ENCODE assay signal across 12 mouse cellular contexts in genomic region chr3:68574097-68574496, GRCm38 (mm10).
DNase-seq lines count a peak whose midpoint lies in the region; ATAC-seq and TF ChIP-seq lines count a peak whose summit lies in the region.
"Had no signal": no experiment of that assay in that cellular context is flagged by ENCODE, and none has a peak within 500 bp of the region (broad histone marks: within the 10 kb centered on the region; RNA-seq: fewer than 3 reads in every experiment).

No protein-coding gene starts in this region.

- 35% methylated on average over 8 of the region's 8 CpGs for WGBS in kidney, embryonic 15.5 days
- 18% methylated on average over 5 of the region's 8 CpGs for WGBS in forebrain, embryonic 16.5 days
- 36% methylated on average over 5 of the region's 8 CpGs for WGBS in midbrain, embryonic 14.5 days

- TF ChIP-seq POLR2A in brain, embryonic 14.5 days (IDR thresholded peaks at IDR 0.05; ENCODE audit: borderline replicate concordance, extremely low read depth, insufficient read depth, insufficient read length, poor library complexity, severe bottlenecking) = no peak

- H3K4me3 ChIP-seq in kidney, embryonic 15.5 days (replicated peaks) = no peak overlapping the region
- peak overlapping the region; percentile 66 for H3K4me3 ChIP-seq in forebrain, embryonic 16.5 days (replicated peaks; ENCODE audit: low read length)
- peak overlapping the region; percentile 47 for H3K4me3 ChIP-seq in midbrain, embryonic 14.5 days (replicated peaks; ENCODE audit: low read depth, low read length)
- H3K4me3 ChIP-seq: embryonic facial prominence, embryonic 12.5 days; liver, embryonic 15.5 days had no signal

- ATAC-seq in kidney, embryonic 15.5 days (replicated peaks; ENCODE audit: low FRiP score) = no peak
- ATAC-seq in forebrain, embryonic 16.5 days = no peak
- no peak for ATAC-seq in midbrain, embryonic 14.5 days (ENCODE audit: low FRiP score, low TSS enrichment)
- ATAC-seq in CD4-positive, CD25-positive, alpha-beta regulatory T cell, adult 4 months = no peak
- ATAC-seq in erythroid progenitor cell, adult 5-6 weeks (replicated peaks; ENCODE audit: low FRiP score, poor library complexity, severe bottlenecking) = no peak

- DNase-seq in kidney, postnatal 4 days = no peak
- peak; percentile 61 for DNase-seq in brain, embryonic 14.5 days (ENCODE audit: low read depth)
- no peak for DNase-seq in midbrain, embryonic 14.5 days
- DNase-seq in gastrocnemius, postnatal 4 days (ENCODE audit: low spot score in 2 of 2) = no peak
- DNase-seq: gastrocnemius, postnatal 10 days; kidney, postnatal 10 days had no signal

- no peaks in the 10 kb centered on the region for H3K27me3 ChIP-seq in kidney, embryonic 15.5 days
- H3K27me3 ChIP-seq in forebrain, embryonic 16.5 days (replicated peaks; ENCODE audit: control insufficient read depth, insufficient read depth, low read length) = no peaks in the 10 kb centered on the region
- no peaks in the 10 kb centered on the region for H3K27me3 ChIP-seq in midbrain, embryonic 14.5 days (ENCODE audit: control insufficient read depth, insufficient read depth, low read length)
- H3K27me3 ChIP-seq: embryonic facial prominence, embryonic 12.5 days; liver, embryonic 15.5 days had no signal

- no peak for TF ChIP-seq CTCF in brain, embryonic 14.5 days (IDR thresholded peaks at IDR 0.05; ENCODE audit: borderline replicate concordance, extremely low read depth, insufficient read depth, insufficient read length)

- 0 out of 2 replicates have a peak overlapping the region, but pooled peaks have one; percentile 6 for H3K4me2 ChIP-seq in kidney, embryonic 15.5 days
- H3K4me2 ChIP-seq in forebrain, embryonic 16.5 days (ENCODE audit: low read length) = peak overlapping the region; percentile 78
- peak overlapping the region; percentile 65 for H3K4me2 ChIP-seq in midbrain, embryonic 14.5 days (ENCODE audit: low read length)
- H3K4me2 ChIP-seq: liver, embryonic 15.5 days had no signal

- H3K36me3 ChIP-seq in kidney, embryonic 15.5 days = no peaks in the 10 kb centered on the region
- H3K36me3 ChIP-seq in forebrain, embryonic 16.5 days (ENCODE audit: control insufficient read depth, insufficient read depth) = no peaks in the 10 kb centered on the region
- no peaks in the 10 kb centered on the region for H3K36me3 ChIP-seq in midbrain, embryonic 14.5 days (ENCODE audit: control insufficient read depth, insufficient read depth, low read length)
- H3K36me3 ChIP-seq: embryonic facial prominence, embryonic 12.5 days; liver, embryonic 15.5 days had no signal

- H3K27ac ChIP-seq in kidney, embryonic 15.5 days = no peak overlapping the region
- H3K27ac ChIP-seq in forebrain, embryonic 16.5 days (ENCODE audit: low read length) = peak overlapping the region; percentile 86
- H3K27ac ChIP-seq in midbrain, embryonic 14.5 days (replicated peaks; ENCODE audit: low read depth, low read length) = peak overlapping the region; percentile 97
- H3K27ac ChIP-seq: embryonic facial prominence, embryonic 12.5 days; liver, embryonic 15.5 days had no signal

- H3K4me1 ChIP-seq in kidney, embryonic 15.5 days = peaks cover 45% of the 10 kb centered on the region
- peaks cover 43% of the 10 kb centered on the region for H3K4me1 ChIP-seq in forebrain, embryonic 16.5 days (replicated peaks; ENCODE audit: control insufficient read depth, insufficient read depth, low read length)
- peaks cover 38% of the 10 kb centered on the region for H3K4me1 ChIP-seq in midbrain, embryonic 14.5 days (ENCODE audit: control insufficient read depth, insufficient read depth, low read length)

- H3K9me3 ChIP-seq in kidney, embryonic 15.5 days (replicated peaks) = no peaks in the 10 kb centered on the region
- H3K9me3 ChIP-seq in forebrain, embryonic 16.5 days (ENCODE audit: control insufficient read depth, low read length) = no peaks in the 10 kb centered on the region
- H3K9me3 ChIP-seq in midbrain, embryonic 14.5 days (ENCODE audit: control insufficient read depth, low read length) = no peaks in the 10 kb centered on the region
- H3K9me3 ChIP-seq: embryonic facial prominence, embryonic 12.5 days; liver, embryonic 15.5 days had no signal

- H3K9ac ChIP-seq in kidney, embryonic 15.5 days = no peak overlapping the region
- peak overlapping the region; percentile 65 for H3K9ac ChIP-seq in forebrain, embryonic 16.5 days (replicated peaks; ENCODE audit: low read depth, low read length)
- peak overlapping the region; percentile 65 for H3K9ac ChIP-seq in midbrain, embryonic 14.5 days (replicated peaks; ENCODE audit: low read length)
- H3K9ac ChIP-seq: embryonic facial prominence, embryonic 12.5 days; liver, embryonic 15.5 days had no signal

Comparison
In these comparisons a context has a peak if more than half of its experiments do, and no peak if none do; other contexts are left out.
1. H3K4me2 ChIP-seq: peak in every context shown above with its lines; median percentile 78 in forebrain, embryonic 16.5 days; 65 in midbrain, embryonic 14.5 days; 6 in kidney, embryonic 15.5 days.